Mouse (Mus musculus): ENCODE results near the gene Taf6.
"Not testable (repeated sequence)": the region's sequence is repeated elsewhere in the genome, so short reads cannot be mapped to it uniquely, and the experiment has no call there.

Gene Taf6

DNA sequence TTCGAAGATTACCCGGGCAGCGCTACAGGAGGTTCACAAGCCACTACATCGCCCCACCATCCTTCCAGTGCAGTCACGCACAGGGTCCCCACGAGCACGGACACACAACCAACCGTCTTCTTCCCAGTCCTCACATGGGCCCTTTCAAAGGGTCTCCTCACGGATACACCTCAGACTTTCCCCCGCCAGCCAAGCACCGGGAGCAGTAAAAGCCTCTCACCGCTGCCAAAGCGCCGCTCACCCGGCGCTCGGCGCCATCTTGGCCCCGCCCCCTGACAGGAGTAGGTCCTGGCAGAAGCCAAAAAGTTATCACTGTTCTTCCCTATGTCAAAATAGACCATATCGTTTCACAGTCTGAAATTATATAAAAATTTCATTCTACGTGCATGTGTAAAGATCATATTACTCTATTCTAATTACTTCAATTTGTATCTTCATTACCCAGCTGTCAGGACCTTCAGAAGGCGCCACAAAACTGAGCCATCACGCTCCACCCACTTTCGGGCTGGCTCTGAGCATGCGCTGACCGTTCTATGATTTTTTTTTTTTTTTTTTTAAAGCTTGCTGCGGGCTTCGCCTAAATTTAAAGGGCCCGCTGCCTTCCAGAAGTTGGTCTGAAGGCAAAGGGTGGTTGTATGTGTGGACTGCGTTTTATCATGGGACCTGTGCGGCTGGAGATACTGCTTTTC is at the start of gene Taf6, which contains the start of gene Cnpy4:
TSS of gene Taf6 (minus strand) at position 502 of the 689 bp plus-strand sequence.
TSS of gene Cnpy4 (plus strand) at position 536 of the 689 bp plus-strand sequence.
- DNase-seq (ENCODE audit: extremely low read depth, low read depth), result peak; percentile 78

DNA sequence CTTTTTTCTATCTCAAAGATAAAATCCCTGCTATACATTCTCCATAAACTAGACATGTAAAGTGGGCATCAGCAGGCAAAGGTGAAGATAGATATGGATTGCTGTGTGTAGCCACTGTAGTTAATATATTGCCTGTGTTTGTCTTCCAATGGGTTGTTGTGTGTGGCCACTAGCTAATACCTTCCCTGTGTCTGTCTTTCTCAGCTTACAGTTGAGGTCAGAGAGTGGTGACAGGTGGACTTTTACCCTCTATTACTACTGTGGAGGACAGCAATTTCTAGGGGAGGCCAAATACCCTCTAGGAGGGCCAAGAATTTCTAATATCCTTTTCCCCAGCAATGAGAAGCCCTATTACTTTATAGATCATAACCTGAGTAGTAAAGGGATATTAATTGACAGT is 47.0 kb upstream of the Taf6 start:
- no peak for DNase-seq (ENCODE audit: extremely low read depth, low read depth)

DNA sequence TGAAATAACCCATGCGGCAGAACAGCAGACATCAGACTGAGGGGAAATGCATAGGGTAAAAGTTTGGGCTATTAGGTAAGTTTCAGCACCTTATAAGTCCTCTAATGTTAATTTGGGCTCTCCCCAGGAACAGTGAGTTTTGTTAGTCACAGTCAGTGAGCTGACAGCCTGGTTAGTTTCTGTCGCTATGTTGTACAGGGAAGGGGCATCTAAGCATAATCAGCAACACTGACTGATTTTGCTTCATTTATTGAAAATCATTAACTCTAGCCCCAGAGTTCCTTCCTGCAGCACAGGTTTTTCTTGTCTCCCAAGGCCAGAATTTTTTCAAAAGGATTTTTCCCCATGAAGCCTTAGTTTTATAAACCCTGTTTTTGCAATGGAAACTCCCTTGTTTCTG is 46.5 kb upstream of the Taf6 start:
- DNase-seq (ENCODE audit: extremely low read depth, low read depth), result no peak

DNA sequence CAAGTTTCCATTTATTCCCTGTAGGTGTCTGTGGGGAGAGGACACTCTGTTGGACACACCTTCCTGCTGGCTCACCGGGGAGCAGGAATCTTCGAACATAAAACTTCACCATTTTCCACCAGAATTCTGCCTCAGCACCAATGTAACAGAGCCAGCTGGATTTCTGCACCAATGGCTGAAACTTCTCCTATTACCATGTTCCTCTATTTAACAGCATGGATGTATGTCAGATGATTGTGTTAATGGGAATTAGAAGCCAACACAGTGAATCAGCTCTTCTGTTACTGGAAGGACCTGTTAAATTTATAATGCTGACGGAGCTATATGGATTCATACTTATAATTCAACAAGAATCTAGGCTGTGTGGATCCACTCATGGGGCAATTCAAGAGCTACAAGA is 42.3 kb upstream of the Taf6 start:
- peak; percentile 26 for DNase-seq (ENCODE audit: extremely low read depth, low read depth)

DNA sequence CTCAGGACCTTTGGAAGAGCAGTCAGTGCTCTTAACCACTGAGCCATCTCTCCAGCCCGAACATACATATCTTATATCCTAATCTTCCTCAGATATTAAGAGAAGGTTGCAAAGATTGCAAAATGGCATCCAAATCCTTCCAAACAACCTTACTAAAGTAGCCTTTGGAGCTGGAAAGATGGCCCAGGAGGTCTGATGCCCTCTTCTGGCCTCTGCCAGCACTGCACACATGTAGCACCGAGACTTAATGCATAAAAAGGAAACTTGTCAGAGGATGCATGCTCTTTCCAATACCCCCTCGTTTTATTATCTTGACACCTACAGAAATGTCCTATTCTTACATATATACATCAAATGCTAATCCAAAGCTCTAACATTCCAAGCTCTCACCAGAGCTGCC is 40.8 kb upstream of the Taf6 start:
- peak; percentile 57 for DNase-seq (ENCODE audit: extremely low read depth, low read depth)

DNA sequence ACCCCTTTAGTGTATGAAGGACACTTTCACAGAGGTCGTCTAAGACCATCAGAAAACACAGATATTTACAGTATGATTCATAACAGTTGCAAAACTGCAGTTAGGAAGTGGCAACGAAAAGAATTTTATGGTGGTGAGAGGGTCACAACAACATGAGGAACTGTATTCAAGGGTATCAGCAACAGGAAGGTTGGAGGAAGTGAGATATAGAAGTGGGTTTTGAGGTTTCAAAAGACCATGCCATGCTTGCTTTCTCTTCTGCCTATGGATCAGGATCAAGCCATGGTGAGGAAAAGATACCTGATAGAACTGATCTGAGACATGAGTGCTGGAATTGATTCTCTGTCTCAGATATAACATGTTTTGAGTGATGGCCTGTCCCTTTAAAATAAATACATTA is 40.1 kb upstream of the Taf6 start:
- DNase-seq (ENCODE audit: extremely low read depth, low read depth), result peak; percentile 95

DNA sequence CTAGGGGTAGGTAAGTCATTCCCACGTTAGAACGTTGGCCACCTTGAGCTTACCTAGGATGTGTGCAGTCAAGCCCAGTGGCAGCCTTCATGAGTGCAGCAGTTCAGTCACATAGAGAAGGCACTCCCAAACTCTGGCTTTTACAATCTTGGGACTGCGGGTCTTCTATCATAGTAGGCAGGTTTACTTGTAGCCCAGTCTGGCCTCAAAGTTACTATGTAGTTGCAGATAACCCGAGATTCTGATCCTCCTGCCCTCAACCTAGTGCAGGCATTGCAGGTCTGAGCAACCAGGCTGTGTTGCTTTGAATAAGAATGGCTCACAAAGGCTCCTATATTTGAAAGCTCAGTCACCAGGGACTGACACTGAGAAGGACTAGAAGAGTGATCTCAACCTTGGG is 39.2 kb upstream of the Taf6 start:
- DNase-seq (ENCODE audit: extremely low read depth, low read depth), result no peak

DNA sequence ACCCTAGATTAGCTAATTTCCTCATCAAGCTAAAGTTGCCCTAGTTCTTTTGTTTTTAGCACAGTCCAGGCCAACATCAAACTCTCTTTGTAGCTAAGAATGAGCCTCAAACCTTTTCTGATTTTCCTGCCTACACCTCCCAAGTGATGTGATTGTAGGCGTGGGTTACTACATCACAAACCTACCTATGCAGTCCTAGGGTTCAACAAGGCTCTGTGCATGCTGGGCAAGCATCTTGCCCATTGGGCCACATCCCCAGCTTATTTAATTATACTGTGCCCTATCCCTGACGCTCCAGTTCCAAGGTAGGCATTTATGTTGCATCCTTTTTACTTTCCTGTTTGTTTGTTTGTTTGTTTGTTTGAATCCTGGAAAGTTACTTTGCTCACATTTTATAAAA is 38.4 kb upstream of the Taf6 start, which contains the start of gene Nxpe5:
TSS of gene Nxpe5 (plus strand) at position 199 of the 400 bp plus-strand sequence.
- DNase-seq (ENCODE audit: extremely low read depth, low read depth), result no peak

DNA sequence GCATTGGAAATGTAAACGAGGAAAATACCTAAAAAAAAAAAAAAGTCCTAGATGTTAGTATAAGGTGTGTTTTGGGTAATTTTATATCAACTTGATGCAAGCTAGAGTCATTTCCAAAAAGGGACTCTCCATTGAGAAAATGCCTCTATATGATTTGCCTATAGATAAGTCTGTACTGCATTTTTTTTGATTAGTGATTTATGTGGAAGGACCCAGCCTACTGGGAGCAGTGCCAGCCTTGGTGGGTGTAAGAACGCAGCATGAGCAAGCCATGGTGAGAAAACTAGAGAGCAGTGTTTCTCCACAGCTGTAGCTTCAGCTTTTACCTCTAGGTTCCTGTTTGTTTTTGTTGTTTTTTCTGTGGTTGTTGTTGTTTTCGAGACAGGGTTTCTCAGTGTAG is 36.0 kb upstream of the Taf6 start:
- no peak for DNase-seq (ENCODE audit: extremely low read depth, low read depth)

DNA sequence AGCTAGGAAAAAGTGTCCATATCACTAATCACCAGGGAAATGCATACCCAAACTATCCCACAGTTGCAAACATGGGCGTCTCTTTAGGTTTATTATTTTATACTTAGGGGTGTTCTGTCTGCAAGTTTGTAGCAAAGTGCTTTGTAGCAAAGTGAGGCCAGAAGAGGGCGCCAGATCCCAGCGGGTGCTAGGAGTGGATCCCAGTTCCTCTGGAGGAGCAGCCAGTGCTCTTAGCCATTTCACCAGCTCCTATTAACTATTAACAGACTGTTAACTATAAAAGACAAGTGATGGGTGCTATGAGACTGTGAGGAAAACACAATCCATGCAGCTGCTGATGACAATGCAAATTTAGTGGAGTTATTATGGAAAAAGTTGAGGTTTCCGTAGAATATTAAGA is 34.9 kb upstream of the Taf6 start:
- DNase-seq (ENCODE audit: extremely low read depth, low read depth), result peak; percentile 67

DNA sequence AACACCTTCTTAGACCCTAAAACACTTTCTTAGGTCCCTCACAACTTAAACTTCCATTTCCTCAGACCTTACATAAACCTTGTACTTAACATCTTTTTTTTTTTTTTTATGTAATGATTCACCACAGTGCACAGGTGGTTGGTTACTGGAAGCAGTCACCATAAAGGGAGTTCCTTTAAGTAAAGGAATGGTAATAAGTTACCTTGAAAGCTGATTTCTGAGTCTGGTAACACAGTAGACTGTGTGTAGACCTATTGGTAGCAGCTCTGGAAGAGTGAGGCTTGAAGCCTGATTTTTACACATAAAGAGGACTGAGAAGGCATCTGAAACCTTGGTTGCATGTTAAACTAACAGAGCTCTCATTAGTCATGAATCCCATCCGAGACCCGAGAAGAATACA is 32.6 kb upstream of the Taf6 start:
- no peak for DNase-seq (ENCODE audit: extremely low read depth, low read depth)

DNA sequence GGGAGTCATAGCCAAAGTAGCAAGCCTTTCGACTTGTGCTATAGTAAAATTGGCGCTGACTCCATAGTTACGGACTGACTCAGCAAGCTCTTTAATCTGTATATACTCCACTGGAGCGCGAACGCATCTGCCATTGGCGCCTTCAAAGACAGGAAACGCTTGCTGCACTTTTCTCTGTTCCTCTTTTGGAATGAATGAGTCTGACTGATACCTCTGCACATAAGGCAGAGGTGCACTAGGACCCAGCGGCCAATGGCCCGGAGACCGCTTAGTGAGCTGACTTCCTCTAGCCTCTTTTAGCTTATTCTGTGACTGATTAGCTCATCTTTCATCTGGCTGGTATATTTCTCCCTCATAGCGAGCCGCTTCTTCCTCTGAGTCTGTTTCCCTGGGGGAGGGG is 29.4 kb upstream of the Taf6 start:
- not testable (repeated sequence) for DNase-seq (ENCODE audit: extremely low read depth, low read depth)

DNA sequence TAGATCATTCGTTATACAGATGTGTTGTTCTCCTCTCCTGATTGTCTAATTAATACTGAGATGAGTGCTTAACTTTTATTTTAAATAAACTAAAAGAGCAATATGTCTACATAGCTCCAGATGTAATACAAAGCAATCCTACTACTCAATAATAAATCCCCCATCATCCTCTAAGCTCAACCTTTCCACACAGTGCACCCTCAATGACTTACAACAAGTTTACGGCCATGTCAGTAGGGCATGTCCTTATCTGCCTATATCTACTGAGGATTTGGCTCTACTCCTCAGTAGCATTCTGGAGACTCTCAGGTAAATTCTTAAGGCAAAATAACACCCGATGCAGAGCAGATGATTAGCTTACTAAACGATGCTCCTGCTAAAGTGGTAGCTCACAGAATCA is 20.6 kb upstream of the Taf6 start:
- DNase-seq (ENCODE audit: extremely low read depth, low read depth), result no peak

DNA sequence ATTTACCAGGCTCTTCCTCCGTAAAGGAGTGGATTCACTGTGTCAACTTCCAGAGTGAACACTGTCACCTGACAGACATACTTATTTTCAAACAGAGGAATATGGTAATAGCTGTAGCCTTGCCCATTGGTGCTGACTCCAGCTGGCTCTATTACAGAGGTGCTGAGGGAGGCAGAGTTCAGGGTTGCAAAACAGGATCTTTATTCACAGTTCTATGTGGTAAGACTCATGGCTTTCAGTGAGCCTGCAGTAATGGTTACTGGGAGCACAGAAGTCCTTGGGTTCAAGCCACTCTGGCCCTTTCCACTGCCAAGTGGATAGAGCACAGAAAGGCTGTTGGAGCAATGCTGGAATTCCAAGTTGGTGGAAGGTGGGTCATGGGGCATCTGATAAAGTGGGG is 20.0 kb upstream of the Taf6 start:
- DNase-seq (ENCODE audit: extremely low read depth, low read depth), result no peak

DNA sequence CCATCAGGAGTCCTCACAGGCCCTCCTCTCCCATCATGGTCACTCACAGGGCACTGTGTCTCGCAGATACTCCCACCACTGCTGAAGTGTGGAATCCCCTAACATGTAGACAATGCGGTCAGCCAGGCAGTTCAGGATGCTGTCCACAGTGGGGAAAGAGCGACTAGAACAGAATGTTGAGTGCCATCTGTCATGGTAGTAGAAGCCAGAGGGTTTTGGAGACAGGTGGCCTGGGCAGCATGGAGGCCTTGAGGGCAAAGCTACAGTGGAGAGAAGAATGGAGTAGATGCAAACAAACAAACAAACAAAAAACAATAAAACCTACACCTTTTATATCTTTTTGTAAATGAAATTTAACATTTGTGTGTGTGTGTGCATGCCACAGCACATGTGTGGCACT is 14.8 kb upstream of the Taf6 start:
- DNase-seq (ENCODE audit: extremely low read depth, low read depth), result no peak

DNA sequence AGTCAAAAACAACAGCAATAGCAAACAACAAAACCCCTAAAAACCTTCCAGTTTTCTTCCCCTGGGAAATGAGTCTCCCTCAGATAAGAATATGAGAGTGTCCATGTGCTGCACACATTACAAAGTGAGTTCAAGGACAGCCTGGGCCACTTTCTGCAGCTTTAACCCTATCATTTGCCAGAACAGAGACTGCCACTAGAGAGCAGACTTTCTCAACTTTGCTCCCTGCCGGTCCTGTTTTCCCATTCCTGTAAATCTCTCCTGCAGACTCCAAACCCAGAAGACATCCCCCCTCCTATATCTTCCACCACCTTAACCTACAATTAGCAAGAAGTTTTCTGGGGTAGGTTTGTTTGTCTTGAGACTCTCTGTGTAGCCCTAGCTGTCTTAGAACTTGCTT is 12.3 kb upstream of the Taf6 start:
- DNase-seq (ENCODE audit: extremely low read depth, low read depth), result no peak

DNA sequence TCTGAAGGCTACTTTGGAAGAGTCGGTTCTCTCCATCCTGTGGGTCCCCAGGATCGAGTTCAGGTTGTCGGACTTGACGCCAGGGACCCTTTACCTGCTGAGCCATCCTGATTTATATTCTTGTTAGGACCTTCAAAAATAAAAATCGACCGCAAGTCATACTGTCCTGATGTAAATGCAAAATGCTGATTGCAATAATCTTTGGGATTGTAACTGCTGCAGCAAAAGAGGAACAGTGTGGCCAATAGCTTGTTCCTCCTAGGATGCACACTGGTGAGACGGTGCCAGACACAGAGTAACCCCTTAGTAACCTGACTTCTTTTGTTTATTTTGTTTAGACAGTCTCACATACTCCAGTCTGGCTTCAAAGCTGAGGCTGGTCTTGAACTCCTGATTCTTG is 8.2 kb upstream of the Taf6 start:
- DNase-seq (ENCODE audit: extremely low read depth, low read depth), result peak; percentile 55

DNA sequence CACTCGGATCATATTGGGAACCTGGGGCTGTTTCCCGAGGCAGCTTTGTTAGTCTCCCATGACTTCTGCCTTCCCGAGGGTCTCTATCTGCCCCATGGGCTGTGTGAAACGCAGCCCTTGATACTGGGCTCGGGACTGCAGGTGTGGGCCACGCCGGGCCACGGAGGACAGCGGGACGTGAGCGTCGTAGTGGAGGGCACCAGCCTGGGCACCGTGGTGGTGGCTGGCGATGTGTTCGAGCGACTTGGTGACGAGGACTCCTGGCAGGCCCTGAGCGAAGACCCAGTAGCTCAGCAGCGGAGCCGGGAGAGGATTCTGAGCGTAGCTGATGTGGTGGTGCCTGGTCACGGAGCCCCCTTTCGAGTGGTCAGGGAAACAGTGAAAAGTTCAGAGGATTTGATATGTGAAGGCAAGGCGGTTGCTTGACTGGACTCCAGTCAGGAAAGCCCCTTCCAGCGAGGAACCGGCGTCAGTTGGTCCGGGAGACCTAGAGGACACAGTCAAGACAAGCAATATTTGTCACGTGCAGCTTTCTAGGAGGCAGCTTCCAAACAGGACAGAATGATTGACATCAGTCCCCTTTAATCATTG is 7.6 kb upstream of the Taf6 start:
- no peak for DNase-seq (ENCODE audit: extremely low read depth, low read depth)

DNA sequence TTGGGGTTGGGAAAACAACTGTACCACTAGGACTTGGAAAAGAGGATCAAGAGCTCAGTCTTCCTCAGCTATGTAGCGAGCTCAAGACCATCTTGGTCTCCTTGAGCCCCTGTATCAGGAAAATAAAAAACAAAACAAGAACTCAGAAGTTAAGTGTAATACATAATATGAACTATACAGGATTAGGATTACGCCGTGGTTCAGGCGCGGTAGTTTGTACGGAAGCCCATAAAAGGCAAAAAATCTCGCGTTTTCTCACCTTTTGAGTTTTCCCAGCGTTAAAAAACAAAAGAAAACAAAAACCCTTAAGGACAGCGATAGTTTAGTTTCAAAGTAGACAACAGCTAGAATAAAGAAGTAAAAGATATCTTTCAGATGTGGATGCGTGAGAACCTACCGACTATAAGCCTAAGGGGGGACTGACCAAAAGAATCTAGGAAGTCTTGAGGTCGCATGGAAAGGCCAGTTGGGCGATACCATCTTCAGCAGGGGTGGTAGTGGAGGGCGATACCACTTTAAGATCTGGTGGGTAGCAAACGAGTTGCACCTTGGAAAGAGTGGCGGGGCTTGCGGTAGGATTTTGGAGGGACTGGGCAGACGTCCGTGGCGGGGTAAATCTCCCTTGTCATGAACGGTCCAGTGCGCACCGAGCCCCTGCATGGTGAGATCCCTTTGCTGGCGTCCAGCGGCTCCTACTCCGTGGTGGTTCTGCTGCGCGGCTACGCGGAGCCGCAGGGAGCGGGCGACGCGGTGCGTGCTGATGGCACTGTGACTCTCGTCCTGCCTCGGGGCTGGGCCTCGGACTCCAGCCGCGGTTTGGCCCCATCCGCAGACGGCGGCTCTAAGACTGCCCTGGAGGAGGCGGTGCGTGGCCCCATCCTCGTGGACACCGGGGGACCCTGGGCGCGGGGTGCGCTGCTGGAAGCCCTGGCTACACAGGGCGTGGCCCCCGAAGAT is 6.8 kb upstream of the Taf6 start, which contains the start of gene Mblac1:
TSS of gene Mblac1 (plus strand) at position 544 of the 957 bp plus-strand sequence.
- peak; percentile 87 for DNase-seq (ENCODE audit: extremely low read depth, low read depth)

DNA sequence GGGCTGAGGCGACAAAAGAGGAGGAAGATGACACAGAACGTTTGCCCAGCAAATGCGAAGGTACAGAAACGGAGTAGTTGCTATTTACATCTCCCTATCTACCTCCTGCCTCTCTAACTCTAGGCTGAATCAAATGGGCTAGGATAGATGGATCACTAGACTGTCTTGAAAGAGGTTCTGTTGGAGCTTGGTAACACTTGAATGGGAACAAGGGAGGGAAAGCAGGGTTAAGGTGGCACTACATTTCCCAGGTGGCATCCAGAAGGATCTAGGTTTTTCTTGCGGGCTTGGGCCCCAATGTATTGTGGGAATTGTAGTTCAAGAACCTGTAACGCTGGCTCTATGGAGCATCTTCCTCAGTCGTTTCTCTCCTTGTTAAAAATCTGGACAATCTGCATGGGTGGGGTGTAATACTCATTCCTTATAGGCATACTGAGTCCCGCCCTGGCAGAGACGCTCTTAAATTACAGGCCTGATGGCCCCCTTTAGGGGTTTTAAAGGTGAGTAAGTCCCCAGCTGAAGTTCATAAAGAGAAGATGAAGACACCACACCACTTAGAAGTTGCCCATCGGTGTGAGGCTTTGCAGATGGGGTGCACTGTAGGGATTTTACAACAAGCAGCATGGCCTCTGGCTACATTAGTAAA is 533 bp upstream of the Taf6 start:
- peak; percentile 88 for DNase-seq (ENCODE audit: extremely low read depth, low read depth)

DNA sequence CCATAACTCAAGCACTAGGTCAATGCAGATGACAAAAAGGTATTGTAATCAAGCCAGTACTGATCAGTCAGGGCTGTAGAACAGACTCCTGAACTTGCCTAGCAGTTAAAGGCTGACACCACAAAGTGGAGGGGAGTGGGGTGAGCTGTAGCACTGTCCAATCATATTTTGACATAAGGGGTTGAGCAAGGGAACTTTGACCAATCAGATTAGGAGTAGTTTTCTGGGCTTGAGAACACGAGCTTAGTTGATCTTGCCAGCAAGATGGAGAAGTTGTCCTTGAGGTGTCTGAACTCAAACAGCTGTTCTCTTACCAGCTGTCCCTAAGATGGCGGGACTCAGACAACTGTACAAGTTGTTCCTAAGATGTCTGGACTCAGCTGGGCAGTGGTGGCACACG is 14.0 kb downstream of the Taf6 start:
- DNase-seq (ENCODE audit: extremely low read depth, low read depth), result peak; percentile 92
